Mouse (Mus musculus) monocyte, adult 5-6 weeks (primary cell): ENCODE data around the gene Csmd2. TPM values are rescaled to one million over a fixed set of nuclear protein-coding genes. Genes with fewer than 3 reads are reported as not detected.

ENCODE experiments used
- ATAC-seq: fragments of 153-309, 156-312 bp; replicated peaks from 2 replicates; pipeline ENCODE4 v1.8.0; 2017; ENCODE audit warnings: mild to moderate bottlenecking; ENCODE audit not compliant: low TSS enrichment, insufficient number of reproducible peaks, severe bottlenecking, poor library complexity, low FRiP score
- total RNA-seq: library from RNA; stranded (forward); fragments of 200-1000, 200-491, 200-594 nt; gene quantifications from 3 replicates; pipeline ENCODE4 v1.2.3, GENCODE M21; 2017

Gene Csmd2
- total RNA-seq, 1 experiment from 2014 or later, result not detected

GRCm38 (mm10) chr4:128378946-128379345 lies 391.3 kb downstream of the Csmd2 start:
- no peak for ATAC-seq

DNA sequence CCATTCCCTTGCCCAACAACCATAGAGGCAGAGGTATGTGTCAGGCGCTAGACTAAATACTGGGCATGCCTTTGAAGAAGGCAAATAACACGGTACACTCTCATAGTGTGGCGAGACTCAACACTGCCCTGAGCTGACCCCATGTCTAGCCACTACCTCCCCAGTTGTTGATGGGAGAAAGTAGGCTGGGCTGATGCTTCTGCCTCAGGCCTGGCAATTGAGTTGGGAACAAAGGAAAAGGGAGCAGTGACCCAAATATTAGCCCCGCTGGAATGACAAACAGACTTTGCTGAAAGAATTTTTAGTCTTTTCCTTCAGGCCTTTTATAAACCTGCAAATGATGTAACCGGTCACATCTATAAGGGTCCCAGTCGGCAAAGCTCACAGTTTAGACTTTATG lies 393.7 kb downstream of the Csmd2 start:
- no peak for ATAC-seq

- no peak for ATAC-seq
These were observed 396.1 kb downstream of the Csmd2 start for GRCm38 (mm10) chr4:128383800-128384199.

DNA sequence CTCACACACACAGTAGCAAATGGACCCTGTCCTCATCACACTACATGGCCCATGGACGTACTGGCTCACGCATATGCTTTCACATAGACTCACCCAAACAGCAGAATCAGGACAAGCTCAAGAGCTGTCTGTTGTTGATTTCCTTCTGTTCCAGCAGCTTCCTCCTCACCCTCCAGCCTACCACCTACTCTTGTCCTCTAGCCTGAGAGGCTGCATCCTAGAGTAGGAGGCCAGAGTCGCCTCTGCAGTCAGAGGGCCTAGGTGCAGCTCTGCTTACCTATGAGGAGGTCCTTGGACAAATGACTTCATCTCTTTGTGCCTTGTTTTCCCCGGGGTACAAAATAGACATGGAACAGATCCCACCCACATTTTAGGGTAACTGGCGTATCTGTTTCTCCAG lies 403.8 kb downstream of the Csmd2 start:
- no peak for ATAC-seq

GRCm38 (mm10) chr4:128392279-128392678 lies 404.6 kb downstream of the Csmd2 start:
- no peak for ATAC-seq

DNA sequence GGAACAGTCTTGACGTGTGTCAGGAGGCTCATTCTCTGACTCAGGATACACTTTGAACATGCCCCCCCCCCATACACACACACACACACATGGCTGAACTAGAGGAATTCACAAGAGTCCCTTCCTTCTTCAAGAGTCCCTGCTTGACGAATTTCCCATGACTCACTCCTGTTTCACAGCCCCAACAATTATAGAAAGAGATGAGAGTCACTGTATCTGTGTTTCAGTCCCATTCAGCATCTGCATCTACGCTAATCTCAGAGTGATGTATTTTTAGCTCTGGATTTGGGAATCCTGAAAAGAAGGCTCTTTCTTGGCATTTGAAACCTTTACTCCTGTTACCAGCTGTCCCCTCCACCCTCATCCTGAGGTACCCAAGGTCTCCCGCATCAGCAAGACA lies 406.2 kb downstream of the Csmd2 start:
- ATAC-seq, result no peak

DNA sequence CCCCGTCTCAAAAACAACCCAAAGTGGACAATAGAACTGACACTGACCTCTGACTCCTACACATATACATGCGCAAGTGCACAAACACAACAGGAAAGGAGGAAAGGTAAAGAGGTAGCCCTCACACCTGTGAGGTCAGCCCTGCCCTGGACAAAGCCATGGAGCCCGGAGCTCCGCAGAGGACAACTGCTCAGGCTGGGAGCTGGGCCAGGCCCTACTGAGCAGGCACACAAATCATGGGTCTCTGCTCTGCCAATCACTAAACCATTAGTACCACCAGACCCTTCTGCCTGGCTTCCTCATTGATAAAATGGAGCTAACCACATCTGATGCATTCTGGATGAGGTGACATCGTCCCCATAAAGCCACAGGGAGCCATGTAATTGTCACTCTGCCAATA lies 409.0 kb downstream of the Csmd2 start:
- no peak for ATAC-seq

- no peak for ATAC-seq
These were observed 410.1 kb downstream of the Csmd2 start for GRCm38 (mm10) chr4:128397804-128398203.

DNA sequence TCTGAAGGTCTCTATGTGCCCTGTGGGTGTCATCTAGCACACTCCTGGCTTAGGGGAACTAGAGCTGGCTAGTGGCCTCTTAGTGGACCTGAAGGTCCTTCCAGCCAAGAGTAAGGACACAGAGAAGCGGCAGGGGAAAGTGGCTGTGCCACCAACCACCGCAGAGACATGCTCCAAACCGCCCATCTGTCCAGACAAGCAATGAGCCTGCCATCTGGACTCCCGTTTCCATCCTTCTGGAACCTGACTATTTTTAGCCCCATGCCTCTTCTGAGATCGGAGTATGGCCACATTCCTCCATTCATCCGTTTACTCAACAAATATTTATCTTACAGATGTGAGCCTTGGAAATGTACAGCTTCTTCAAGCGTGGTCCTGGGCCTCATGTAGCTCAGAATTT lies 411.3 kb downstream of the Csmd2 start:
- ATAC-seq, result no peak

GRCm38 (mm10) chr4:128400016-128400415 lies 412.4 kb downstream of the Csmd2 start:
- ATAC-seq, result no peak

GRCm38 (mm10) chr4:128401591-128401990 lies 413.9 kb downstream of the Csmd2 start:
- ATAC-seq, result no peak

DNA sequence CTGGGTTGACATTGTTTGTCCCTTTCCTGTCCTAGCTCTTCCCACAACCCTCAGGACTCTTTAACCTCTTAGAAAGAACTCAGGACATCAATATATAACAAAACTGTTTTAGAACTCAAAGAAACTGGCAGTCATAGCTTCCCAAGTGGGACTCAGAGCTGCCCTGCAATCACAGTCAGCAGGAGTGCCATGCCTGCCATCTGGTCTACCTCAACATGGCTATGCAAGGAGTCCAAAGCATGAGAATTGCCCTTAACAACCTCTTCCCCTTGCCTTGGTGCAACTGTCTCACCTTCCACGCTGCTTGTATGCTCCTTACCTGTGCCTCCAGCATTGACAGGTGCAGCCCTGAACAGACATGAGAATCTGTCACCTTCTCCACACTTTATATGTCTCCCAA lies 415.0 kb downstream of the Csmd2 start:
- no peak for ATAC-seq

DNA sequence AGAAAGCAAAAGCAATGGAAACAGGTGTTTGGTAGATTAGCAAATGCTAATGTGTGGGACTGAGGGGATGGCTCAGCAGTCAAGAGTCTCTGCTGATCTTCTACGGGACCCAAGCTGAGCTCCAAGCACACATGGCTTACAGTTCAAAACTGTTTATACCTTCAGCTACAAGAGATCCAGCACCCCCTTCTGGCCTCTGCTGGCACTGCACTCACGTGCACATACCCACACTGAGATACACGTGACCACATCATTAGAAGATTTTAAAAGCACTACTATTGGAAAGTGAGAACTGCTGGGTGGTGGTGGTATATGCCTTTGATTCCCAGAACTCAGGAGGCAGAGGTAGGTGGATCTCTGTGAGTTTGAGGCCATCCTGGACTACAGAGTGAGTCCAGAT lies 417.9 kb downstream of the Csmd2 start:
- no peak for ATAC-seq

GRCm38 (mm10) chr4:128407084-128407845 lies 419.6 kb downstream of the Csmd2 start:
- no peak for ATAC-seq

DNA sequence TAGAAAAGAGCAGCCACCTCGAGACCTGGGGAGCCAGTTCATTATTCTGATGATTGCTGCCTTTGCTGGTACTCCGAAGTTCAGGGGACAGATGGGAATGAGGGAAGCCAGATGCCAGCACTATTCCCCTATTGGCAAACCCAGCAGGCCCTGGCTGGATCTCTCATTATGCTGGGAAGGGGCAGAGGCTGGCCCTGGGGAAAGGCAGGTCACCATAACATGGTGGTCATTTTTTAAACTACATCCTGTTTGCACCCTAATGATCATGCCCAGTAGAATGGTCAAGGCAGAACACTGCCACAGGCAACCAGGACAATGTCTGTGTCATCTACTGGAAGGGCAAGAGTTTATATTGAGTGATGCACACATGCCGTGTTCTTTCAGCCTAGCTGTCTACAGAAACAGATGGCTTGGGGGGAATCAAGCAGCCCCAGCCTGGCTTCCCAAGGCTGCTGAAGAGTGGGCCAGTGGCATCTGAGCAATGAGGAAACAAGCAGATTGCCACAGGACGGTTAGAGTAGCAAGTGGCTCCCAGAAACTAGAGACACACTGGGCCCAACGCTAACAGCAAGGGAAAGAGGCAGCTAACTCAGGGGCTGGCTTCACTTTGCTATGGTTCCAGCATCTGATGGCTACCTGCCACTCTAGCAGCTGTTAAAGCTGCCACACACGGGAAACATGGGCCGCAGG lies 424.4 kb downstream of the Csmd2 start:
- ATAC-seq, result no peak

DNA sequence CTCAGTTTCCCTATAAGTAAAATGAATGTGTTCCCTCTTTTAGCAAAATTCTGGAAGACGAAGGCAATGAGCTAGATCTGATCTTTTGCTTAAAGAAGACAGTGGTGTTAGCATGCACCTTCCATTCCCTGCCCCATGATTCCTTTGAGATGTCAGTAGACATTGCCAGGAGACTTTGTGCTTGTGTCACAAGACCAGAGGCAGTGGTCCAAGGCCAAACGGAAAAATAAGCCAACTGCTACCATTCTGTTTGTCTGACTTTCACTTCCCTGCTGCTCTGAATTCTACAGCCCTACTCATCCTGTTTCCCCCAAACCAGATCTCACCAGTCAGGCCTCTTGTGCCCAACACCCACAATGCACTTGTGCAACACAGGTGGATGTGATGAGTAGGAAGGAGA lies 427.1 kb downstream of the Csmd2 start:
- no peak for ATAC-seq

DNA sequence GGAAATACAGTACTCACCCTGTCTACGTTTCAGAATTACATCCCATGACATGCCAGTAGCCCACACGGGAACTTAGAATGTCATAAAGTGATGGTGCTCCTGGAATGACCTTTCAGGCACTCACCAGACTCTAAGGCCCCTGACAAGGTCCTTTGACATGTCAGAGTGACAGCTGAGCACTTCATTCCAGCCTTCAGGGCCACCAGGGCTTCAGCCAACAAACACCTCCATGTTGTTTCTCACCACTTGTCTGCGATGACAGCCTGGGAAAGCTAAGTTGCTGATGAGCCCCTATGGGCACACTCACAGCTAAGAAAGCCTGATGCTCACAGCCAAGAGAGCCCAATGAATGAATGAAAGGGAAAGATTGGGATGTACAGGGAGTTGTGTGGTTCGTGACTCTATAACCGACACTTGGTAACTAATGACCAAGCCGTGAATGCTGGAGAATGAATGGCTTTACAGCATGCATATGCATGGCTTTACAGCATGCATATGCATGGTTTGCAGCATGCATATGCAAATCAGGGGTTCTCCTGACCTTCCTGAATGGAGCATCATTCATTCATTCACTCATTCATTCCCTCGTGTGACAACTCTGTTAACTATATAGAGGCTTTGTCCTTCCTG lies 432.4 kb downstream of the Csmd2 start:
- ATAC-seq, result no peak

DNA sequence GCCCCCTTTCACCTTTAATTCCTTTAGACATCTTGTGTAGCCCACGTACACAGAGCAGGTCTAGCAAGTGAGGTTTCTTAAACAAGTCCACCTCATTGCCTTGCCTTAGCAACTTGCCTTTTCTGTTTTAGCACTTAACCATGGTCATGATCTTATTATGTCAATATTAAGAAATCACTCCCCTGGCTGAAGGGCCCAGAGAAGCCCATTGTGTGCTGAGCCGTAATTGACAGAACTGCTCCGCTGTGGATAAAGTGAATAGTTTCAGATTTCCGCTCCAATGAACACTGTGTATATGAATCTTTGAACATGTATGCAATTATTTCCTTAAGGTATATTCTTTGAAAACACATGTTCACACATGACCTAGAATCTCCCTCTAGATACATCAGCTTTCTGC lies 434.8 kb downstream of the Csmd2 start:
- ATAC-seq, result no peak

- ATAC-seq, result no peak
These were observed 437.7 kb downstream of the Csmd2 start for GRCm38 (mm10) chr4:128425339-128425738.
